Mouse (Mus musculus): ENCODE results near the gene Ciao2a.
A peak's percentile ranks its signal among the peaks of the same experiment; 100 is the strongest.

GRCm38 (mm10) chr9:66080804-66081459, 45.5 kb upstream of the Ciao2a start:
- TF ChIP-seq CTCF (IDR thresholded peaks at IDR 0.05), result no peak
- peak; percentile 65 for TF ChIP-seq EP300 (IDR thresholded peaks at IDR 0.05)

All from lung, postnatal 0 days (tissue).